Mouse (Mus musculus) kidney, postnatal 4 days (tissue): ENCODE results near the gene Aff3.
"Not testable (repeated sequence)": the region's sequence is repeated elsewhere in the genome, so short reads cannot be mapped to it uniquely, and the experiment has no call there.

ENCODE experiments used
- DNase-seq, 2 experiments: peaks; one replicate each; pipeline ENCODE4 v3.0.0; 2021; ENCODE audit warnings: mixed read lengths in 2 of 2

Gene Aff3

GRCm38 (mm10) chr1:38430311-38430710, 234.4 kb downstream of the Aff3 start:
- not testable (repeated sequence) for DNase-seq

DNA sequence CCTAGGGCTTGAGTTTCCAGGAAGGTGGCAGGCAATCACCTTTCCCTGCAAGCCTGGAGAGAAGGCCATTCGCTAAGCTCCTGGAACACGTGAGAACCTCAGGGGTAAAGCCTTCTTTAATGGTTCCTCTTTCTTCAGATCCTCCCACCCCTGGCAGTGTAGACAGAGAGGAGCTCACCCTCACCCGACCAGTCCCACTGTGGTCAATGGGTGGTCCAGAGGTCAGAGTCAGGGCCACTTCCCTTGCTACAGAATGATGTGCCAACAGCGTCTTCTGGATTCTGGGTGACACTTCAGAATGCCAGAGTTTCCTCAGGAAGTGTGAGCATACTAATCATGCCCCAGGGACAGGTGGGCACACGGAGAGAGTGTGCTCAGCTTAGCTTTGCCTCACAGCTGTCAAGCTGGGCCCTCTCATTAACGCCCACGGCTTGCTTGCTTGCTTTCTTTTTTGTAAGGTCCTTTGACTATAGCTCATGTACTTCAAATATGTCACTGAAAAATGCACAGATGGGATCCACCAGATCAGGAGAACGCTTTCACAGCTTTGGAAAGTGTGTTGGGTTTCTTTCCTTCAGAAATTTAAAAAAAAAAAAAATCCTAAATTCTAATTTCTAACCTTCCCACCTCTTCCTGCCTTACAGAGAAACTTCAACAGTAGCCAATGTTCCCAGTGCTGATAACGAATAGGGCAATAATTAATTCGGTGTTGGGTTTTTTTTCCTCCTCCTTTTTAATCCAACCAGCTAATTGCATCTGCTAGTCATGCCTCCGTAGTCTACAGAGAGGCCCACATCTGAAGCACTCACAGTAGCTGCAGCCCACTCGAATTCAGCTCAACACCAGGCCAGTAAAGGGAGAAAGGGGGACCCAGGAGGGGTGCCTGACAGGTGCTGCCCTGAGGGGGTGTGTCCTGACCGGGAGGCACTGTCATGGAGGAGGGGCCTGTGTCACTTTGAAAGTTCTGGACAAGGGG, 235.8 kb downstream of the Aff3 start:
- DNase-seq = peak; percentile 15 to 41

GRCm38 (mm10) chr1:38422921-38423320, 241.8 kb downstream of the Aff3 start:
- no peak for DNase-seq

DNA sequence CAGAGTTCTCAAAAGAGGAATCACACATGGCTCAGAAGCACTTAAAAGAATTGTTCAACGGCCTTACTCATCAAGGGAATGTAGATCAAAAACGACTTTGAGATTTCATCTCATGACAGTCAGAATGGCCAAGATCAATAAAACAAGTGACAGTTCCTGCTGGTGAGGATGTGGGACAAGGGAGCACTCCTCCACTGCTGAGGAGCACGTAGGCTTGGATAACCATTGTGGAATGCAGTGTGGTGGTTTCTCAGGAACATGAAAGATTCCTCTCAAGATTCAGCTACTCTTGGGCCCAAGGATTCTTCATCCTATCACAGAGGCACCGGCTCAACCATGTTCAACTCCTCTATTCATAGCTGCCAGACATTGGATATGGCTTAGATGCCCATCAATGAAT, 245.4 kb downstream of the Aff3 start:
- no peak for DNase-seq

DNA sequence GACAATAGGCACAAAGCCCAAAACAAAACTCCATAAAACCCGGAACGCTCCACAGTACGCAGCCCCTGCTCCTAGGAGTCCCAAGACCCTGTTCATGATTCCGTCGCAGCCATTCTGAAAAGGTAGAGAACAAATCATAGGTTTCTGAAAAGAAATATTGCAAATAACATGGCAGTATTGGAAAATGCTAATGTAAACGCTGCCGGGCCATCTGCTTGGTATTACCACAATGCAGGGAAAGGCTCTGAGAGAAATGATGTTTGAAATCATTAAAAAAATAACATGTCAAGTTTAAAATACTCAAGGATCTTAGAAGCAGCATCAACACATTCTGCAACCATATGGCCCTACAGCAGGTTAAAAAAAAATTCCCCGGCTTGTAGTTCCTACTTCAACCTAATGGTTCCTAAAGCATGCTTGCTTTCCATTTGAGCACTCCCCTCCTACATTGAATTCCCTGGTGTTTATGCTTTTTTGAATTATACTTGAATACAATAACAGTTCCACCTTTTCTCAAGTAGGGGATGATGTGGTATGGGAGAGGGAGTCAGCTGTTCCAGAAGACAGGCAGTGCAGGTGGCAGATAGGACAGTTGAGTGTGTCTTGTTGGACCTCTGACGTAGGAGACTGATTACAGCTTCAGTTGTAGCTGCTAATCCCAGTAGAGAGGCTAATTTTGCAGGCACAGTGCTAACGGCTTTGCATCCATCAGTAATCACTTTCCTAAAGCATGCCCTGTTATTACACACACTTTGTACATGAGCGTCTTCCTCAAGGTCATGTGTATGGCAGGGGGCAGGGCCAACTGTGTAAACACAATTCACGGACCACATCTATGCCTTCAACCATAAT, 246.3 kb downstream of the Aff3 start:
- DNase-seq = no peak

GRCm38 (mm10) chr1:38417196-38417595, 247.6 kb downstream of the Aff3 start:
- DNase-seq = peak in 1 of 2 experiments; percentile 16

- DNase-seq = no peak
These were observed 249.2 kb downstream of the Aff3 start for GRCm38 (mm10) chr1:38415511-38415910.

DNA sequence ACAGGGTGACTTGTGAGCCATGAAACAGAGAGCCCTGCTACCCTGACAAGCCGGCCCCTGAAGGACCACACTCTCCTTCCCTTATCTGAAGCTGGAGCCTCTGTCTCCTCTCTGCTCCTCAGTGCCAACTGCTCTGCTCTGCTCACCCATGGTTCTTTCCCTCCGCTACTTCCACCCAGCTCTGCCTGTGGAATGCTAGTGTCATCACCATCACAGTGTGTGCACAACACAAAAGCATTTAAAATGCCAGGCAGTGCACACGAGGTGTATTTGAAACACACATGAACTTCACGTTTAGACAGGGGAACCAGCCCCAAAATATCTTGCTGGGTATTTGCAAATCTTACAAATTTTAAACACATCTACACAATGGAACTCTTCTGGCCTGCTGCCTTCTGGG, 253.6 kb downstream of the Aff3 start:
- no peak for DNase-seq

- DNase-seq = no peak
These were observed 254.3 kb downstream of the Aff3 start for GRCm38 (mm10) chr1:38410457-38410856.

DNA sequence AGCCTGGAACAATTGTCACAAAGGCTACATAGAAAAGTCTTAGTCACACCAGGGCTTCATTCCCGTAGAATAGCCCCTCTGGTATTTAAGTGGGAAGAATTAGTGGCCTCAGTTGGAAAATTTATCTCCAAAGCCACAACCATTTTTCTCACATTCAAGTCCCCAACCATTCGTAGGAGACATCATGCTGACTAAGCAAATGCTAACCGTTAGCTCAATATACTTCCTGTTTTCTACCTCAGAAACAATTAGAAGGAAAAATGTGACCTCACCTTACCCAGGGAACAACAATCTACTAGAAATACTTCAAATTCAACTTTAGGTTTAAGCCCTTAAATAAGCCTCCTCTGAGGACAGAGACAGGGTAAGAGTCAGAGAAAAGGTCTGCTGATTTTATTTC, 256.5 kb downstream of the Aff3 start:
- no peak for DNase-seq

DNA sequence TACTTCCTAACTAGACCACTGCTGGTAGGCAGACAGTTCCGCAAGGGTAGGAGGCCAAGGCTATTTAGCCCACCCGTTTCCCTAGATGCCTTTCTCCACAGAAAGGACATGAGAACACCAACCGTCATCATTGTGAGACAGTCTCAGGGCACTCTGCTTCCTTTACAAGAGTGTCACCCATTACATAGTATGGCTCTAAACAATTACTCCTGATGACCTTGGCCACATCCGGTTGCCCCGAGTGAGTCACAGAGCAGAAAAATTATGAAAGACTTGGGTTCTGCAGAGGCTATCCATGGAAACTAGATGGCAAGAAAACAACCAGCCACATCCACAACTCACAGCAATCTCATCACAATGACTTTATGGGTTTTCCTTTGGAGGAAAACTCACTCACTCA, 261.0 kb downstream of the Aff3 start:
- DNase-seq = no peak

GRCm38 (mm10) chr1:38401856-38402255, 262.9 kb downstream of the Aff3 start:
- DNase-seq = no peak

DNA sequence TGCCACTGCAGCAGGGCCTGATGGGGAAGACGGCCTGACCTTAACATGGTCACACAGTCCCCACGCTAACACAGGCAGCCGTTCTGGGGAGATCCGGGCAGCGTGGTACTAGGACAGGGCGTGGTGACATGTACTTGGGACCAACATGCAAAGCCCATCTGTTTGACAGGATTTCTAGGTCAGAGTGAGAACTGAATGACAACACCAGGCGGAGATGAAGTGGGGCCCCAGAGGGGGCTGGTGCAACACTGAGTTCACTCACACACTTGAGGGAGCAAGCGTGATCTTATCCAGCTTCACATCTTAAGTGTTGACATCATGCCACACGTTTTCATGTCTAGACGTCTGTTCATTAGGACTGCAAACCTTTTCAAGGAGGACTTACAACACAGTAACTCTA, 265.5 kb downstream of the Aff3 start:
- no peak for DNase-seq

DNA sequence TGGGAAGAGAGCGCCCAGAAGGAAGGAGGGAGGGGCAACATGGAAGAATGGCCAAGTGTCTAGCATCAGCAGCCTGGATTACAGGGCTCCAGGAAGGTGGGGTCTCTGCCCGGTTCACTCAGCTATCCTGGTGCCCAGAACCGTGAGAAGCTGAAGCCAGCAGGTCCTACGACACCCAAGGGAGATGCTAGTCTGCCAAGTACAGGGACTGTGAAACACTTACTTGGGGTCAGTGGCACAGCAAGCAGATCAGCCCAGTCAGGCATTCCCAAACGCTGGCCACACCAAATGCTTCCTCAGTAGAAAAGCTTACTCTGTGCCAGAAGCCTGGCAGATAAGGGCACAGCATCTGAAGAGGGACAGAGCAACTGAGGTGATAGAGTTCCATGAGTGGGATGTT, 266.2 kb downstream of the Aff3 start:
- no peak for DNase-seq

GRCm38 (mm10) chr1:38395194-38395681, 269.5 kb downstream of the Aff3 start:
- DNase-seq = no peak

DNA sequence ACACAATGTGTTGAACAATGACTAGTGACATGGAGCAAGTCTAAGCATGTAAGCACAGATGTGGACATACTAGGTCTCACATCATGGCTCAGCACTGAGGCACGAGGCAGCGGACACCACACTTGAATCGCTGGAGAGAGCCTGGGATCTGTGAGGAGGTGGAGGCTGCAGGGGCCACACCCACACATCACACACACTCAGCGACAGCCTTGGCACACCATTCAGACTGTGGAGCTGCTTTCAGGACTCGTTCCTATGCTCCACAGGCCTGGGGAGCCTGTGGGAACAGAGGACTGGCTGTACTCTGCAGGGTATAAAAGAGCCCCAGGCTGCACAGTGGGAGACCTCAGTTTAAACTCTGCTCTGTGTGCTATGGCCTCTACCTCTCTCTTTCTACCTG, 270.3 kb downstream of the Aff3 start:
- DNase-seq = no peak

DNA sequence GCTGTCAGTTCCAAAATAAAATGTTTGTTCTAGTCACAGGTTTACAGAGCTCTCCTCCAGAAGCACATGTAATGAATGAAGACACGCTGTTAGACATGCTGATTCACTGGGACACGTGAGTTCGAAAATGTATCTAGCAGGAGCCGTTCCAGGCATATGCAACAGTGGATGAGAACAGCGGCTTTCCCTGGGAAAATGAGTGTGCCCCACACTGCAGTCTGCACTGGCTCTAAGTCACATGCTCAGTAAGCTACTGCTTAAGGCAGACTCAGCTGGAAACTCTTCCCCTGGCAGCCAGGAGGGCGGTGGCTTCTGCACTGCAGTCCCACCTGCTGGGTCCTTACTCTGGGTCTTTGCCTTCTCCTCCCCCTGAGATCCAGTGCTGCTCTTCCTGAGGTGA, 271.2 kb downstream of the Aff3 start:
- peak in 1 of 2 experiments; percentile 22 for DNase-seq

- peak; percentile 89 to 91 for DNase-seq
These were observed 271.8 kb downstream of the Aff3 start for GRCm38 (mm10) chr1:38392928-38393327.

DNA sequence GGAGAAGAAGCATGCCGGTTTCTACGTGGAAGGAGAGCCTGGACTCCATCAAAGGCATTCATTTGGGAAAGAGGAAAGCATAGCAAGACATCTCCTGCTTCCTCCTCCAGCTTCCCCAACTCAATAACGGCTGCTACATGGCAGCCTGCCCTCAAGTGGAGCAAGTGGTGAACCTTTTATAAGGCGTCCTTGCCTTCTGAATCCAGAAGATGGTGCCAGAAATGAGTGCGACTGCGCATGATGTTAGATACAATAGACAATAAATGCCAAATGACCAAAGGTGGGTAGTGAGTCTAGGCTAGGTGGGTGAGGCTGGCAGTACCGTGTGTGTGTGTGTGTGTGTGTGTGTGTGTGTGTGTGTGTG, 273.9 kb downstream of the Aff3 start:
- DNase-seq = peak in 1 of 2 experiments; percentile 40

DNA sequence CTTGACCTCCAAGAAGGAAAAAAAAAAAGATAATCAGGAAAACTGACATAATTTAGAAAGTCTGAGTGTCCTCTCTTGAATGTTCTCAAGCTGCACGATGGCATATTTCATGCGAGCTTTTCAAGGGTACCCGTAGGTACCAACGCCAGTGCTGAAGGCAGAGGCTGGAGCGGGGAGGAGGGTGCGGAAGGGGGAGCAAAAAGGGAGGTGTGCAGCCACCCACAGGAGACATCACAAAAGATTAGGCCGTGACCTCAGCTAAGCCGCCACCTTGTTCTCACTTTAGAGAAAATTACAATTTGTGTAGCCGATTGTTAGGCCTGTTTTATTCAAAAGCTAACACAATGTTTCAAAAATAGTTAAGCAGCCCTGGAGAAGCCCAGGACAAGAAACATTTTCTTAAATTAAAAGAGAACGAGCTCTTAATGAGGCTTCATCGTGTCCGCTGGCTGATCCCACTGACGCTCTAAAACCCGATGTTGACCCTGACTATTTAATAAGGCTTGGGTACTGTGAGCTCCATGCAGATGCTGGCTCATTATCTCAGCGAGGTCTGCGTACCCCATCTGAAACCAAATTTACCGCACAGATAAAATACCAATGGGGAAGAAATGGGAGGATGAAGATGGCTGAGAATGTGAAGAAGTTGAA, 274.4 kb downstream of the Aff3 start:
- DNase-seq = no peak

DNA sequence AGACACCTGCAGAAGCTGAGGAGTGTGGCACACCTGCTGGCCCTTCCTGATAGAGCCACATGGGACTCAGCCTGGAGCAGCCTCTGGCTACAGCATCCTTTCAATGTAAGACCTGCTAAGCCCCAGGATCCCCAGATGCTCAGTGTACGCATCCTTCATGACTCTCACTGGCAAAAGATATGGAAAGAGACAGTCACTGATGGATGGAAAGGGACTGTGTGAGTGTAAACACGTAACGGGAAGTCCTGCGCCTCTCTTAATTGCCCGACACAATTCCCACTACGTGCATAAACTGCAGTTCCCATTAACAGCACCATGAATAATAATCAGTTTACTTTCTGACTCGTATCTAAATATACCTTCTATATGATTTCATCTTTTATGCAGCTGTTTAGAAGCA, 275.2 kb downstream of the Aff3 start:
- no peak for DNase-seq

DNA sequence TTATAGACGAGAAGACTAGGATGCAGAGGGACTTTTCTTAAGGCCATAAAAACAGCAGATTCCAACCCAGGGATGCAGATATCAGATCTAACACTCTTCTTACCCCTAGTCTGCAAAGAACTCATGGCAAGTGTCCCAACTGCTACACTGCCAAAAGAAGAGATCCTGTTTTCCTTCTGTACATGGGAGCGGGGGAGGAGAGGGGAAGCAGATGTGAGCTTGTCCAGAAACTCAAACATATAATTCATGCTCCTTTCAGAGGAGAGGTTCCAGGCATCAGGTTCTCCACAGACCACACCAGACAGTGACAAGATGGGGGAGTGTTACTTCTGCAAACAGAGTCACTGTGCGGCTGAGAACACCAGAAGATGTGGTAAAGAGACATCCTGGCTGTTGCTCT, 276.3 kb downstream of the Aff3 start:
- DNase-seq = peak in 1 of 2 experiments; percentile 59

GRCm38 (mm10) chr1:38387438-38387837, 277.3 kb downstream of the Aff3 start:
- no peak for DNase-seq
